Mouse (Mus musculus): ENCODE data around the gene Tm4sf19.
"Not testable (repeated sequence)": the region's sequence is repeated elsewhere in the genome, so short reads cannot be mapped to it uniquely, and the experiment has no call there.

Tm4sf19 gene

GRCm38 (mm10) chr16:32427506-32427905 lies 27.2 kb downstream of the Tm4sf19 start:
- in situ Hi-C loops (cut with MboI; ENCODE audit: low sequenced_read_pairs) = no loop called here

GRCm38 (mm10) chr16:32430474-32431046 lies 30.3 kb downstream of the Tm4sf19 start, which contains the start of gene Pcyt1a:
Pcyt1a (plus strand) TSS chr16:32430921.
- in situ Hi-C loops (cut with MboI; ENCODE audit: low sequenced_read_pairs) = no loop called here

DNA sequence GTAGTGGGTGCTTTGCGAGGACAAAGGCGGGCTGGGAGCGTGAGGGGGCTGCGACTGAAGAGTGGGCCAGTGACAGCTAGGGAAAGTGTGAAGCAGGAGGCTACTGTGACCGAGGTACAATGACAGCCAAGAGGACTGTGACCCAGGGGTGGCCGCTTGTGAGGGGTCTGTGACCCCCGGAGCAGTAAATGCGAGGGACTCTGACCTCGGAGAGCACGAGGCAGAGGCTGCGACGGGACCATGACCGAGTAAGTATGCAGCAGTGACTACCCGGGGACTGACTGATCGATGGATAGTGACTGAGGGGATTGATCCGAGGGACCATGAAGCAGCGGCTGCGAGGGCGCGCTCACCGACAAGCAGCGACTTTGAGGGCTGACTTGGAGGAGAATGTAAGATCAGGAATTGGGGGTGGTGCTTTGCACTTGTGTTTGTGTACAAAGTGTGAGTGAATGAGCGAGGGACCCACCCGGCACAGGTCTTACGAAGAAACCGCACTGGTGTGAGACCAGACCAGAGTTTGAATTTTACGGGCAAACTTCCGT lies 30.8 kb downstream of the Tm4sf19 start:
- in situ Hi-C loops (cut with MboI; ENCODE audit: low sequenced_read_pairs) = no loop called here

DNA sequence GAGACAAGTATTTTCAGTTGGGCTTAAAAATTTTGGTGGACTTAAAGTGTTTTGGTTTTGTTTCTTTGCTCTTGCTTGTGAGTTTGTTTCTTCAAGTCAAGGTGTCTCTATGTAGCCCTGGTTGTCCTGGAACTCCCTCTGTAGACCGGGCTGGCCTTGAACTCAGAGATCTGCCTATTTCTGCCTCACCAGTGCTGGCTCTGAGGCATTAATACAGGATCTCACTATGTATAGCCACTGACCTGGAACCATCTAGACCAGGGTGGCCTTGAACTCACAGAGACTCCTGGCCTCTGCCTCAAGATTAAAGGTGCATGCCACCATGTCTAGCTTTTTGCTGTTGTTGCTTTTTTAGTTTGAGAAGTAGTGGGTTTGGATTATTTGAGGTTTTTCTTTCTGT lies 31.6 kb downstream of the Tm4sf19 start:
- in situ Hi-C loops (cut with MboI; ENCODE audit: low sequenced_read_pairs) = no loop called here

DNA sequence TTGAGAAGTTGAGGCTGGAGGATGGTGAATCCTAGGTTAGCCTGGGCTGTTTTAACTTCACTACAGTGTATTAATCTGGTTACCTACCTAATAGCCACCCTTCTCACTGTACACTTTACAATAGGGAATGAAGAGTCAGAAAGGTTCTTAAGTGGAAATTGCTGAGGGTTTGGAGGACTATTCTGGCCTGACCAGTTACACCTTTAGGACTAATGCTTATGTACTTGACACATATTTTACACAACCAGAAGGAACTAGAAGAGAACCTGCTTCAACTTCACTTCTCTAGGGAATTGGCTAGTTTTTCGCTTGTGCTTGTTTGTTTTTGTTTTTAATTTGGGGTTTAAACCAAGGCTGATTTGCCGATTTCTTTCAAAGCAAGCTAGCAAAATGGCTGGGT lies 32.8 kb downstream of the Tm4sf19 start:
- in situ Hi-C loops (cut with MboI; ENCODE audit: low sequenced_read_pairs) = no loop called here

DNA sequence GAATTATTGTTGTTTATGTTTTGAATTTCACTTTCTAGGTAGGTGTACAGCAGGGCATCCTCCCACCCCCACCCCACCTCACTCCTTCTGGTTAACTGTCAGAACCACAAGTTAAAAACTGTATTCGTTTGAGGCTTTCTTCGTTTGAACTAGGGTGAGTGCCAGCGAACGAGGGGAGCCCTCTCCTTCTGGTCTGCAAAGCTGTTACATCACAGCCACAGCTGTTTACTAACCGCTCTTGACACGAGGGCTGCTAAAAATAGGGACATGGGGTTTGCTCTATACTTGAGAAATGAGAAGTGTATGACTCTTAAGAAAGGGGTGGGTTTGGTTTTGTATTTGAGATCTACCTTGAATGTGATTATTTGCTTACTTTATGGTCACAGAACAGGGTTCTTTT lies 33.8 kb downstream of the Tm4sf19 start:
- in situ Hi-C loops (cut with MboI; ENCODE audit: low sequenced_read_pairs) = no loop called here

GRCm38 (mm10) chr16:32434691-32435090 lies 34.4 kb downstream of the Tm4sf19 start:
- in situ Hi-C loops (cut with MboI; ENCODE audit: low sequenced_read_pairs) = no loop called here

DNA sequence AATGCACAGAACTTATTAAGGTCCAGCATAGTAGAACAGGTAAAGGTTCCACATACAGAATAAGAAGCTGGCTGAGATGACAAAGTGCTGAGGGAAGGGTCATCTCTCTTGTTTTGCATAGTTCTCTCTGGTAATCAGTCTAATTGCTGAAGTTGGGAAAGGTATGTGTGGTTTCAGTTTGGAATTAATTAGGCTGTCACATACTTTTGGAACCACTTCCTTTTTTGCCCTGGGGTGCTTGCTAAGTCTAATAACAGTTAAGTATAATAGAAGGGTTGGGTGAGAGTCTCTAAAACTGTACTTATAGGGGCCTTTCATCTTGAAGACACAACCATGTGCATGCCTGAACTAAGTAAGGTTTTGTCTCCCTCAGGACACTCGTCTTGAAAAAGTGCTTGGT lies 36.4 kb downstream of the Tm4sf19 start:
- in situ Hi-C loops (cut with MboI; ENCODE audit: low sequenced_read_pairs) = no loop called here

GRCm38 (mm10) chr16:32437266-32437665 lies 37.0 kb downstream of the Tm4sf19 start:
- in situ Hi-C loops (cut with MboI; ENCODE audit: low sequenced_read_pairs) = no loop called here

GRCm38 (mm10) chr16:32441432-32441831 lies 41.1 kb downstream of the Tm4sf19 start:
- in situ Hi-C loops (cut with MboI; ENCODE audit: low sequenced_read_pairs) = no loop called here

DNA sequence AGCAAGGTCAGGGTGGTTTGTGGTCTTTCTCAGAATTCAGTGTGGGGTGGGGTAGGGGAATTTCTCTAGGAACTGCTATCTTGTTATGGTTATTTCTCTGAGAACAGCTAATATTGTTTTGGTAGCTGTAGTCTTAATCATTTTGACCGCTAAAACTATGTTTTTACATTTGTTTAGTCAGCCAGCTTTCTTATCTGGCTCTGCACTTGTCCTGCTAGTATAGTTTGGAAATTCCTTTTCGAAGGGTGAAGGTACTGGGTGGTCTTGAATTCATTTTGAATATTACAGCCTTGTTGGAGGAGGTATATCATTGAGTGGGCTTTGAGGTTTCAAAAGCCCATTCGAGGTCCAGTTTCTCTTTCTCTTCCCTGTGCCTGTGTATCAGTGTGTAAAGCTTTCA lies 44.3 kb downstream of the Tm4sf19 start:
- in situ Hi-C loops (cut with MboI; ENCODE audit: low sequenced_read_pairs) = not testable (repeated sequence)

DNA sequence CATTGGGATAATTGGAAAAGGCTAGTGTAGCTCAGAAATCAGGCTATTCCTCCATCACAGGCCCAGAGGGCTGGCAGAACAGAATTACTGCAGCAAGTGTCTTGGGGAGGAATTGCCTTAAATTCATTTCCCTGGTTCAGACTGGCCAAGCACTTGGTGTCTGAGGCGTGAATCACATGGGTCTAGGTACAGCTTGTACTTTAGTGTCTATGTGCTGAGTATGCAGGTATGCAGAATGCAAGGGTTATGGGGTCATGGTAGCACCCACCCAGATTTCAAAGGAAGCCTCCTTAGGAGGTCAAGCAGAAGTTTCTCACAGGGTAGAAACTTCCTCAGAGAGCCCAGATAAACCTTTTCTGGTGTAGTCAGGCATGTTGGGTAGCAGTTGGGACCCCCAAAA lies 45.3 kb downstream of the Tm4sf19 start:
- in situ Hi-C loops (cut with MboI; ENCODE audit: low sequenced_read_pairs) = no loop called here

GRCm38 (mm10) chr16:32446563-32447138 lies 46.3 kb downstream of the Tm4sf19 start:
- in situ Hi-C loops (cut with MboI; ENCODE audit: low sequenced_read_pairs) = no loop called here

- in situ Hi-C loops (cut with MboI; ENCODE audit: low sequenced_read_pairs) = no loop called here
Measured at GRCm38 (mm10) chr16:32449665-32450064, 49.4 kb downstream of the Tm4sf19 start.

DNA sequence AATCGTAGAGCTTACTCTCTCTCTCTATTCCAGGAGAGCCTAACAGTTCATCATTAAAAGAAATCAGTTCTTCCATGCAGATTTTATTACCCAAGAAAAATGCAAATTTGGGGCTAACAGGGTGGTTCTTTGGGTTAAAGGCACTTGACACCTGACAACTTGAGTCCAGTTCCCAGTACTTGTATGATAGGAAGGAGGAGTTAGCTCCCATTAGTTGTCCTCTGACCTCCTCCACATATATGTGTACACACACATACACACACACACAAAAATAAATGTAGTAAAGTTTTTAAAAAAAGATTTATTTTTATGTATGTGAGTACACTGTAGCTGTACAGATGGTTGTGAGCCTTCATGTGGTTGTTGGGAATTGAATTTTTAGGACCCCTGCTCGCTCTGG lies 49.8 kb downstream of the Tm4sf19 start:
- in situ Hi-C loops (cut with MboI; ENCODE audit: low sequenced_read_pairs) = no loop called here

GRCm38 (mm10) chr16:32453102-32453501 lies 52.8 kb downstream of the Tm4sf19 start:
- in situ Hi-C loops (cut with MboI; ENCODE audit: low sequenced_read_pairs) = no loop called here

GRCm38 (mm10) chr16:32454646-32455045 lies 54.3 kb downstream of the Tm4sf19 start:
- in situ Hi-C loops (cut with MboI; ENCODE audit: low sequenced_read_pairs) = no loop called here

GRCm38 (mm10) chr16:32456086-32456485 lies 55.8 kb downstream of the Tm4sf19 start:
- in situ Hi-C loops (cut with MboI; ENCODE audit: low sequenced_read_pairs) = no loop called here

- in situ Hi-C loops (cut with MboI; ENCODE audit: low sequenced_read_pairs) = no loop called here
Measured at GRCm38 (mm10) chr16:32456761-32457160, 56.5 kb downstream of the Tm4sf19 start.
